Mouse (Mus musculus): Measurements from ENCODE around the gene Acap1. TPM values are rescaled to one million over a fixed set of nuclear protein-coding genes. Genes with fewer than 3 reads are reported as not detected.

The Acap1 gene
- polyA plus RNA-seq, 1 experiment, result 142 TPM

DNA sequence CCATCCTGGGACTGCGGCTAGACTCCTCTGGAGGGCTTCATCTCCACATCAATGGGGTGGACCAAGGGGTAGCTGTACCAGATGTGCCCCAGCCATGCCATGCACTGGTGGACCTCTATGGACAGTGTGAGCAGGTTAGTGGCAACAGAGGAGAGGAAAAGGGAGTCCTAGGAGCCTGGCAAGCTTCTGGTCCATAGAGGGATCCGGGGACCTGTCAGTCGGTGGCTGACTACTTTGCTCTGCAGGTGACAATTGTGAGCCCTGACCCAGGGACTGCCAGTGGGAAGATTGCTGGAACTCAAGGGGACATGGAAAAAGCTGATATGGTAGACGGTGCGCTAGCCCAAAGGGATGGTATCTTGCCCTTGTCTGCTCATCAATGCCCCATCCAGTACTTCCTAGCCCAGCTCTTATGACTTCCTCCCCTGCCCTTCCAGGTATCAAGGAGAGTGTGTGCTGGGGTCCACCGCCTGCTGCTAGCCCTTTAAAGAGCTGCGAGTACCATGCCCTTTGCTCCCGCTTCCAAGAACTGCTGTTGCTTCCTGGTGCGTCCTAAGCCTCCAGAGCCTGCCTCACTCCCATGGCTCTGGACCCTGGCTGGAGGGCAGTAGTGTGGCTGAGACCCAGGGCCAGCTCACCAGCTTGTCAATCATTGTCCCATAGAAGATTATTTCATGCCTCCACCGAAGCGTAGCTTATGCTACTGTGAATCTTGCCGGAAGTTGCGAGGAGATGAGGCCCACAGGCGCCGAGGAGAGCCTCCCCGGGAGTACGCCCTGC is 15.6 kb upstream of the Acap1 start:
- Histone ChIP-seq H3K4me1 (ENCODE audit: control insufficient read depth, insufficient read depth, insufficient read length) (peaks cover 8% of the 10 kb centered on the region), H3K4me3 (ENCODE audit: extremely low read depth, insufficient read depth, insufficient read length) (no peak overlapping the region), H3K27ac (ENCODE audit: insufficient read depth, low read length) (no peak overlapping the region), H3K27me3 (ENCODE audit: control insufficient read depth, insufficient read depth, low read length) (no peaks in the 10 kb centered on the region), H3K36me3 (ENCODE audit: control insufficient read depth, insufficient read depth, low read length) (peaks cover 53% of the 10 kb centered on the region)
- no peak for TF ChIP-seq POLR2A (IDR thresholded peaks at IDR 0.05; ENCODE audit: low read depth, low read length)
- TF ChIP-seq CTCF (IDR thresholded peaks at IDR 0.05; ENCODE audit: extremely low read depth, insufficient read depth, insufficient read length, insufficient replicate concordance), result no peak
- DNase-seq (ENCODE audit: low read depth in 1 of 2, low spot score in 2 of 2), result no peak
- 94% methylated on average over 17 of the region's 17 CpGs for WGBS

DNA sequence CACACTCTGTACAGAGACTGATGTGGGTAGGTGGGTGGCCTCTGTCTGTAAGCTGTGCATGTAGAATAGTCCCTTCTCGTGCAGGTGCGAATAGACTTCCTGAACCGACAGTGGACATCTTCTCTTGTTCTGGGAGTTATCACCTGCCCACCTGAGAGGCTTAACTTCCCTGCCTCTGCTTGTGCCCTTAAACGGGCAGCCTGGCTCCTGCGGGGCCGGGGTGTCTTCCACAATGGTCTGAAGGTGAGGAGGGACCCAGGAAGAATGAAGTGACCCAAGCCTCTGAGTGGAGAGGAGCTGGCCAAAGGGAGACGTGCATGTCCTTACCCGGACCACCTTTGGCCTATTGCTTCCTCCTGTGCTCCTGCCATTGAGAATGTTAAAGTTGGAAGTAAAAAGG is 14.8 kb upstream of the Acap1 start:
- Histone ChIP-seq H3K4me3 (ENCODE audit: extremely low read depth, insufficient read depth, insufficient read length) (no peak overlapping the region), H3K36me3 (ENCODE audit: control insufficient read depth, insufficient read depth, low read length) (peaks cover 50% of the 10 kb centered on the region), H3K4me1 (ENCODE audit: control insufficient read depth, insufficient read depth, insufficient read length) (peaks cover 8% of the 10 kb centered on the region), H3K27ac (ENCODE audit: insufficient read depth, low read length) (no peak overlapping the region), H3K27me3 (ENCODE audit: control insufficient read depth, insufficient read depth, low read length) (no peaks in the 10 kb centered on the region)
- no peak for TF ChIP-seq POLR2A (IDR thresholded peaks at IDR 0.05; ENCODE audit: low read depth, low read length)
- no peak for TF ChIP-seq CTCF (IDR thresholded peaks at IDR 0.05; ENCODE audit: extremely low read depth, insufficient read depth, insufficient read length, insufficient replicate concordance)
- no peak for DNase-seq (ENCODE audit: low read depth in 1 of 2, low spot score in 2 of 2)
- WGBS, result 91% methylated on average over 8 of the region's 8 CpGs

DNA sequence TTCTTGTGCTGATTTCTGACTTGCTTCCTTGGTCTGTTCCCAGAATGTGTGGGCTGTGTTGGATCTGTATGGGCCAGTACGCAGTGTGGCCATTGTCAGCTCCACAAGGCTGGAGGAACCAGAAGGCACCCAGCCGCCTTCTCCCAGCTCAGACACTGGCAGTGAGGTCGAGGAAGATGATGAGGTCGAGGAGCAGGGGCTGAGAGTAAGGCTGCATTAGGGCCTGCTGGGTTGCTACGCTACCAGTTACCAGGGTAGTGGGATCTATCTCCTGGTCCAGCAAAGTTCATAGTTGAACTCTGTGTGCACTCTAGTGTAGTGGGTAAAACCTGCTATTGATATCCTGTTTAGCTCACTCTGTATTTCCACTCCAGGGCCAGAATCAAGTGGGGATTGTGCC is 13.8 kb upstream of the Acap1 start:
- H3K27me3 ChIP-seq (ENCODE audit: control insufficient read depth, insufficient read depth, low read length), result no peaks in the 10 kb centered on the region
- H3K4me3 ChIP-seq (ENCODE audit: extremely low read depth, insufficient read depth, insufficient read length), result no peak overlapping the region
- no peak for DNase-seq (ENCODE audit: low read depth in 1 of 2, low spot score in 2 of 2)
- H3K4me1 ChIP-seq (ENCODE audit: control insufficient read depth, insufficient read depth, insufficient read length), result peaks cover 4% of the 10 kb centered on the region; the same call in 1 of the 2 replicates
- H3K36me3 ChIP-seq (ENCODE audit: control insufficient read depth, insufficient read depth, low read length), result peaks cover 51% of the 10 kb centered on the region
- TF ChIP-seq CTCF (IDR thresholded peaks at IDR 0.05; ENCODE audit: extremely low read depth, insufficient read depth, insufficient read length, insufficient replicate concordance) (no peak), POLR2A (IDR thresholded peaks at IDR 0.05; ENCODE audit: low read depth, low read length) (no peak)
- 94% methylated on average over 5 of the region's 5 CpGs for WGBS
- H3K27ac ChIP-seq (ENCODE audit: insufficient read depth, low read length), result no peak overlapping the region

DNA sequence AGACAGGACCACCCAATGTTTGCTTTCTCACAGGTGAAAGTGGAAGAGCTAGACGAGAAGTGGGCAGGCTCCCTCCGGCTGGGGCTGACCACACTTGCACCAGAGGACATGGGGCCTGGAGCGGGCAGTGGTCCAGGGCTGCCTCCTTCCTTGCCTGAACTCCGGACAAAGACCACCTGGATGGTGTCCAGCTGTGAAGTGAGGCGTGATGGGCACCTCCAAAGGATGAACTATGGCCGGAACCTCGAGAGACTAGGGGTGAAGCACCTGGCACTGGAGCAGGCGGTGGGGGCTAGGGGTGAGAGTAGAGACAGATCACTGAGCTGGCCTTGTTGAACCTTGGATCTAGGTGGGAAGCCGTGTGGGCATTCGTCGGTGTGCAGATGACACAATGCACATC is 13.3 kb upstream of the Acap1 start:
- Histone ChIP-seq H3K4me1 (ENCODE audit: control insufficient read depth, insufficient read depth, insufficient read length) (peaks cover 4% of the 10 kb centered on the region; the same call in 1 of the 2 replicates), H3K36me3 (ENCODE audit: control insufficient read depth, insufficient read depth, low read length) (peaks cover 56% of the 10 kb centered on the region), H3K27ac (ENCODE audit: insufficient read depth, low read length) (no peak overlapping the region), H3K4me3 (ENCODE audit: extremely low read depth, insufficient read depth, insufficient read length) (no peak overlapping the region), H3K27me3 (ENCODE audit: control insufficient read depth, insufficient read depth, low read length) (no peaks in the 10 kb centered on the region)
- WGBS, result 94% methylated on average over 11 of the region's 11 CpGs
- no peak for TF ChIP-seq CTCF (IDR thresholded peaks at IDR 0.05; ENCODE audit: extremely low read depth, insufficient read depth, insufficient read length, insufficient replicate concordance)
- no peak for DNase-seq (ENCODE audit: low read depth in 1 of 2, low spot score in 2 of 2)

DNA sequence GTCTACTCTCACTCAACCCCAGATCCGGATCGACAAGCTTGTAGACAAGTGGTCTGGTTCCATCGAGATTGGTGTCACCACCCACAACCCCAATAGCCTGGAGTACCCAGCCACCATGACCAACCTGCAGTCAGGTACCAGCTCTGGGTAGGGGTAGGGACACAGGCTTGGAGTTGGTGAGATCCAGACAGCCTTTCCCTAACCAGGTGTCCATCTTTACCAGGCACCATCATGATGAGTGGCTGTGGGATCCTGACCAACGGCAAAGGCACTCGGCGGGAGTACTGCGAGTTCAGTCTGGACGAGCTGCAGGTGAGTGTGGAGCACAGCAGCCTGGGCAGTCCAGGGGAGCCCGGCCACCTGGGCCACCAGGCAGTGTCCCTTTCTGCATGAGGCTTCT is 9.0 kb upstream of the Acap1 start:
- Histone ChIP-seq H3K36me3 (ENCODE audit: control insufficient read depth, insufficient read depth, low read length) (peaks cover 41% of the 10 kb centered on the region), H3K4me3 (ENCODE audit: extremely low read depth, insufficient read depth, insufficient read length) (no peak overlapping the region), H3K4me1 (ENCODE audit: control insufficient read depth, insufficient read depth, insufficient read length) (peaks cover 2% of the 10 kb centered on the region; the same call in 1 of the 2 replicates), H3K27me3 (ENCODE audit: control insufficient read depth, insufficient read depth, low read length) (no peaks in the 10 kb centered on the region), H3K27ac (ENCODE audit: insufficient read depth, low read length) (no peak overlapping the region)
- WGBS, result 92% methylated on average over 9 of the region's 9 CpGs
- DNase-seq (ENCODE audit: low read depth in 1 of 2, low spot score in 2 of 2), result no peak
- TF ChIP-seq CTCF (IDR thresholded peaks at IDR 0.05; ENCODE audit: extremely low read depth, insufficient read depth, insufficient read length, insufficient replicate concordance) (no peak), POLR2A (IDR thresholded peaks at IDR 0.05; ENCODE audit: low read depth, low read length) (no peak)

DNA sequence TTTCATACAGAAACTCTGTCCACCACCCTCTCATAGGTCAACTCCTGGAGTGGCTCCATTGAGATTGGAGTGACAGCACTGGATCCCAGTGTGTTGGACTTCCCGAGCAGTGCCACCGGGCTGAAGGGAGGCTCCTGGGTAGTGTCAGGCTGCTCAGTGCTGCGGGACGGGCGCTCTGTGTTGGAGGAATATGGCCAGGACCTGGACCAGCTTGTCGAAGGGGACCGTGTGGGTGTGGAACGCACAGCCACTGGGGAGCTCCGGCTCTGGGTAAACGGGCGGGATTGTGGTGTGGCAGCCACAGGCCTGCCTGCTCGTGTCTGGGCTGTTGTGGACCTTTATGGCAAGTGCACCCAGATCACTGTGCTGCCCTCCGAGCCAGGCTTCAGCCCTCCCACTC is 7.6 kb upstream of the Acap1 start:
- no peak for DNase-seq (ENCODE audit: low read depth in 1 of 2, low spot score in 2 of 2)
- H3K36me3 ChIP-seq (ENCODE audit: control insufficient read depth, insufficient read depth, low read length), result peaks cover 30% of the 10 kb centered on the region
- TF ChIP-seq POLR2A (IDR thresholded peaks at IDR 0.05; ENCODE audit: low read depth, low read length), result no peak
- no peak for TF ChIP-seq CTCF (IDR thresholded peaks at IDR 0.05; ENCODE audit: extremely low read depth, insufficient read depth, insufficient read length, insufficient replicate concordance)
- H3K27ac ChIP-seq (ENCODE audit: insufficient read depth, low read length), result no peak overlapping the region
- H3K4me1 ChIP-seq (ENCODE audit: control insufficient read depth, insufficient read depth, insufficient read length), result peaks cover 2% of the 10 kb centered on the region; the same call in 1 of the 2 replicates
- H3K27me3 ChIP-seq (ENCODE audit: control insufficient read depth, insufficient read depth, low read length), result no peaks in the 10 kb centered on the region
- WGBS, result 93% methylated on average over 13 of the region's 13 CpGs
- H3K4me3 ChIP-seq (ENCODE audit: extremely low read depth, insufficient read depth, insufficient read length), result no peak overlapping the region

DNA sequence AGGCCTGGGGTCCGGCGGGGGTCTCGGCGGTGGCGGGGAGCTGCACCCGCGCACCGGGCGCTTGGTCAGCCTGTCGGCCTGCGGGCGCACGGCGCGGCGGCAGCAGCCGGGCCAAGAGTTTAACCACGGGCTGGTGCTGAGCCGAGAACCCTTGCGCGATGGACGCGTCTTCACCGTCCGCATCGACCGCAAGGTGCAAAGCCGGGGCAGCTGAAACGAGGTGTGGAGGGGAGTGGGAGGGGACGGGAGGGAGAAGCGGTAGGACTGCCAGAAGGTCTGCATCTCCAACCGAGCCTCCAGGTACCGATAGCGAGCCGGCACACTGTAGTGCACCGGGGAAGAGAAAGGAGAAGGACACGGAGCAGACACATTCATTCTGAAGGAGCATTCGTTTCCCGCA is 6.7 kb upstream of the Acap1 start:
- H3K36me3 ChIP-seq (ENCODE audit: control insufficient read depth, insufficient read depth, low read length), result peaks cover 21% of the 10 kb centered on the region
- peaks cover 2% of the 10 kb centered on the region; the same call in 1 of the 2 replicates for H3K4me1 ChIP-seq (ENCODE audit: control insufficient read depth, insufficient read depth, insufficient read length)
- WGBS, result 1% methylated on average over 38 of the region's 39 CpGs
- peak overlapping the region; percentile 49; the same call in 1 of the 2 replicates for H3K27ac ChIP-seq (ENCODE audit: insufficient read depth, low read length)
- no peaks in the 10 kb centered on the region for H3K27me3 ChIP-seq (ENCODE audit: control insufficient read depth, insufficient read depth, low read length)
- peak overlapping the region; percentile 57 for H3K4me3 ChIP-seq (ENCODE audit: extremely low read depth, insufficient read depth, insufficient read length)
- DNase-seq (ENCODE audit: low read depth in 1 of 2, low spot score in 2 of 2), result no peak
- TF ChIP-seq CTCF (IDR thresholded peaks at IDR 0.05; ENCODE audit: extremely low read depth, insufficient read depth, insufficient read length, insufficient replicate concordance) (no peak), POLR2A (IDR thresholded peaks at IDR 0.05; ENCODE audit: low read depth, low read length) (no peak)

All from spleen, adult 2 months (tissue).